Mouse (Mus musculus) activated CD4-positive, CD25-positive, alpha-beta regulatory T cell, adult 4 months (primary cell): ENCODE results near the gene Nmnat2. TPM values are rescaled to one million over a fixed set of nuclear protein-coding genes. Genes with fewer than 3 reads are reported as not detected.

Experiments used
- polyA plus RNA-seq, 2 experiments: library from polyadenylated mRNA; unstranded; fragments of 100-300 nt; shearing (Covaris generic); gene quantifications; one replicate each; pipeline ENCODE4 v1.2.1; 2017

Gene Nmnat2
- polyA plus RNA-seq, 2 experiments from 2014 or later: 1.4 to 2.0 TPM

Other genes with a start within 250 kb of the Nmnat2 start
- gene Apobec4, start 204.4 kb upstream of the Nmnat2 start, polyA plus RNA-seq: not detected
- gene Rgl1, start 188.6 kb upstream of the Nmnat2 start, polyA plus RNA-seq: under 1 TPM; 0.07 to 0.37 TPM
- gene Arpc5, start 188.5 kb upstream of the Nmnat2 start, polyA plus RNA-seq: 100 to 1,000 TPM; 631 to 671 TPM
- 1 to 10 TPM; 2.2 to 2.9 TPM for gene Ncf2, start 154.8 kb upstream of the Nmnat2 start, polyA plus RNA-seq
- 10 to 100 TPM; 35.3 to 38.1 TPM for gene Smg7, start 52.3 kb upstream of the Nmnat2 start, polyA plus RNA-seq
- gene Lamc2, start 231.5 kb downstream of the Nmnat2 start, polyA plus RNA-seq: under 1 TPM; 0.51 to 0.53 TPM